Mouse (Mus musculus) kidney, embryonic 15.5 days (tissue): ENCODE results near the gene Igfbp6. TPM values are rescaled to one million over a fixed set of nuclear protein-coding genes. Genes with fewer than 3 reads are reported as not detected.
A peak's percentile ranks its signal among the peaks of the same experiment; 100 is the strongest.

Experiments
- ATAC-seq: fragments of 200-750 bp; cut with Nextera tagmentation; replicated peaks from 2 replicates; pipeline ENCODE4 v1.8.0; 2017; ENCODE audit warnings: moderate TSS enrichment; ENCODE audit not compliant: low FRiP score
- H3K27ac ChIP-seq: fragments of 300-500 bp; sonication (generic); 2 replicates; pipeline ENCODE4 v1.5.1; 2015; ENCODE audit warnings: mild to moderate bottlenecking, inconsistent platforms
- H3K27me3 ChIP-seq: fragments of 300-500 bp; sonication (generic); 2 replicates; pipeline ENCODE4 v1.6.1; 2015; ENCODE audit warnings: inconsistent platforms
- H3K36me3 ChIP-seq: fragments of 300-500 bp; sonication (generic); 2 replicates; pipeline ENCODE4 v1.6.1; 2015; ENCODE audit warnings: inconsistent platforms
- H3K4me1 ChIP-seq: fragments of 300-500 bp; sonication (generic); 2 replicates; pipeline ENCODE4 v1.6.1; 2015; ENCODE audit warnings: inconsistent platforms
- H3K4me2 ChIP-seq: fragments of 300-500 bp; sonication (generic); 2 replicates; pipeline ENCODE4 v1.6.1; 2015; ENCODE audit warnings: moderate library complexity, mild to moderate bottlenecking, inconsistent platforms
- H3K4me3 ChIP-seq: fragments of 300-500 bp; sonication (generic); replicated peaks from 2 replicates; pipeline ENCODE4 v1.5.1; 2015; ENCODE audit warnings: mild to moderate bottlenecking, inconsistent platforms
- H3K9ac ChIP-seq: fragments of 300-500 bp; sonication (generic); 2 replicates; pipeline ENCODE4 v1.6.1; 2015; ENCODE audit warnings: mild to moderate bottlenecking, inconsistent platforms
- H3K9me3 ChIP-seq: fragments of 300-500 bp; sonication (generic); replicated peaks from 2 replicates; pipeline ENCODE4 v1.6.1; 2016; ENCODE audit warnings: inconsistent platforms
- WGBS: fragments of 180-500 bp; shearing (Covaris S2); methylation state at CpG from one replicate; pipeline ENCODE4 v1.1.7; 2015; ENCODE audit warnings: mixed read lengths; 5-methylcytosine and 5-hydroxymethylcytosine counted together
- polyA plus RNA-seq: library from polyadenylated mRNA; unstranded; fragments of >200 nt; fragmentation: Nextera tagmentation; extraction: Ambion mirVana; gene quantifications from 2 replicates; pipeline ENCODE4 v1.2.1, GENCODE M21; 2015

The Igfbp6 gene
- polyA plus RNA-seq, result 31.0 and 33.6 TPM in 2 replicates

DNA sequence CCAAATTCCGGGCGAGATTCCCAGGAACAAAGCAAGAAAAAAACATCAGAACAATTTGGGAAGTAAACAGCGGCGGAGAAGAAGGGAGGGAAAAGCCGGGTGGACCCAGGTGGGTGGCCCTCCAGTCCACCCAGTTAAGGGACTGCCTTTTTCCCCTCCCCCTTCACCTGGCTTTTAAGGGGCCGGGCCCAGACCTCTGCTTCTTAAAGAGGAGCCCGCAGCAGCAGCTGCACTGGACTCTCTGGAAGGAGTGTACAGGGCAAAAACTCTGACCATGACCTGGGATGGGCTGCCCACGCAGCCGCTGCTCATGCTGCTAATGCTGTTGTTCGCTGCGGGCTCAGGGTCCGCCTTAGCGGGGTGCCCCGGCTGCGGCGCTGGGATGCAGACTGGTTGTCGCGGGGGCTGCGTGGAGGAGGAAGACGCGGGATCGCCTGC is at the start of gene Igfbp6:
TSS of gene Igfbp6 (plus strand) at position 89 of the 438 bp plus-strand sequence.
- WGBS, result 6% methylated on average over 21 of the region's 22 CpGs
- Histone ChIP-seq H3K9me3 (no peaks in the 10 kb centered on the region), H3K27me3 (peaks cover 25% of the 10 kb centered on the region), H3K4me1 (peaks cover 41% of the 10 kb centered on the region), H3K4me2 (peak within 1 kb of the TSS; percentile 59), H3K9ac (peak within 1 kb of the TSS; percentile 24; the same call in 1 of the 2 replicates), H3K4me3 (peak within 1 kb of the TSS; percentile 33), H3K36me3 (no peaks in the 10 kb centered on the region), H3K27ac (peak within 1 kb of the TSS; percentile 29)
- peak; percentile 57; the same call in 1 of the 2 replicates for ATAC-seq

DNA sequence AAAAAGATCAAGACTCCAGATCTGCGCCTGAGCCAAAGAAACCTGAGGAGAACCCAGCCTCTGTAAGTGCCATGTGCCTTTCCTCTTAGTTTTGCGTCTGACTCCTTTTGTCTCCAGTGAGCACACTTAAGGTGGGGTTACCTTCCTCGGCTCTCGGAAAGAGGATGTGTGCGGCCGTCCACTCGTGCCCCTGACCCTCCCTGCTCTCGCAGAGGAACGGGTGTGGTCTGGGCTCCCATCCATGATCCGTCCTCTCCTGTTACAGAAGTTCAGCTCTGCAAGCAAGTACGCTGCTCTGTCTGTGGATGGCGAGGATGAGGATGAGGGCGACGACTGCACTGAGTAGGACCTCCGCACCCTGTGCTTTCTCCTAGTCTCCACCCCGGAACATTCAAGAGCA is 49.2 kb upstream of the Igfbp6 start:
- Histone ChIP-seq H3K9me3 (no peaks in the 10 kb centered on the region), H3K4me1 (peaks cover 33% of the 10 kb centered on the region), H3K36me3 (peaks cover 83% of the 10 kb centered on the region), H3K27me3 (no peaks in the 10 kb centered on the region), H3K9ac (no peak overlapping the region), H3K27ac (no peak overlapping the region), H3K4me3 (no peak overlapping the region), H3K4me2 (no peak overlapping the region)
- no peak for ATAC-seq
- 80% methylated on average over 16 of the region's 16 CpGs for WGBS

DNA sequence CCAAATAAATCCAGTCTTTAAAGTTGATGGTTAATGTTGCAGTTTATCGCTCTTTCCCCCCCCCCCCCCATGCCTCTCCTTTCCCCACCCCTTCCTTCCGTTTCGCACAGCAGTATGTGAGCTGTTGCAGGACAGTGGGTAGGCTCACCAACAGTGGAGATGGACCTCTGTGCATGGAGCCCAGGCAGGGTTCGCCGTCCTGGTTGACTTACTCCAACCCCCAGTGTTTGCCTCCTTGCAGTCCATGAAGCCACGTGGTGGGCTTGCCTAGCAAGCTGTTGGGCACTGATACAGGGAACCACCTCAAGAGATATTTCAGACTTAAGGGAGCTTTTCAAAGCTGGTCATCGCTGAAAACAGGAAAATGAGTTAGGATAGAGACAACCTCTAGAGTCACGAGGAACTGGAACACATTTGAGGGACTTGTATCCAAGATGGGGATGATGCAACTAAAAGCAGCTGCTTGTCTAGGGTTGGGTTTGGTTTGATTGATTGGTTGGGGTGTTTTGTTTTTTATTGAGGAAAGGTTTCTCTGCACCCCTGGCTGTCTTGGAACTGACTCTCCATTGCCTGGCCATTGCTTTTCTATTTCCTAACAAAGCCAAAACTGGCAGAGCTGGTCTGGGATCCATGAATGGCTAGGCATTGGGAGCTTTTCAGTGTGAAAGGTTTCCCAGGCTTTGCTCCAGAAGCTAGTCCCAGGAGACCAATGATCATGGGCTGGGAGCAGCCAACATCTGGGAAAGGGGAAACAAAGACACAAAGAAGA is 46.8 kb upstream of the Igfbp6 start:
- Histone ChIP-seq H3K27ac (peak overlapping the region; percentile 49; the same call in 1 of the 2 replicates), H3K27me3 (no peaks in the 10 kb centered on the region), H3K9me3 (no peaks in the 10 kb centered on the region), H3K4me1 (peaks cover 57% of the 10 kb centered on the region), H3K4me3 (no peak overlapping the region), H3K9ac (no peak overlapping the region), H3K4me2 (no peak overlapping the region), H3K36me3 (peaks cover 60% of the 10 kb centered on the region)
- no peak for ATAC-seq
- 75% methylated on average over 8 of the region's 8 CpGs for WGBS

DNA sequence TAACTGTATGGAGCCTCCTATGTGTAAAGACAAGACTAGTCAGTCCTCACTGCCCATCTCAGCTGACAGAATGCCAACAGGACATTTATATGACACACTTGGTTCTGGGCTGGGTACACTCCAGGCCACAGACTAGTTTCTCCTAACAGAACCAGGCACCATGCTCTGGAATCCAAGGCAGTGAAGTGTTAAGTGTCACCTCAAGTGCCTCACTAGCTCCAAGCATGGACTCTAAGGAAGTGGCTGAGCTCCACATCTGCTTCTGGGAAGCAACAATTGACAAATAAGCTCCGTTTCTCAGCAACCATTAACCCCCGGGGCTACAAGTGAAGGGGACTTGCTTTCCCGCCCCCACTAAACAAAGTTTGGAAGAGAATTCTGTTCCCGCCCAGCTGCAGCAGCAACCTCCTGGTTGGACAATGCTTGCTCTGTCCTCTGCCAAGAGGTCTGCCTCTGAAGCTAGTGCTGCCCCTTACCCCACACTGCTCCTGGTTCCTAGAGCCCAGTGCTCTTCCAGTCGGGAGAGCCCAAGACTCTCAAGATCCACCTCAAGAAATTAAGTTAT is 46.1 kb upstream of the Igfbp6 start:
- Histone ChIP-seq H3K9me3 (no peaks in the 10 kb centered on the region), H3K9ac (no peak overlapping the region), H3K36me3 (peaks cover 52% of the 10 kb centered on the region), H3K4me2 (no peak overlapping the region), H3K4me3 (no peak overlapping the region), H3K27me3 (no peaks in the 10 kb centered on the region), H3K4me1 (peaks cover 64% of the 10 kb centered on the region), H3K27ac (peak overlapping the region; percentile 49)
- WGBS, result 37% methylated on average over 5 of the region's 5 CpGs
- ATAC-seq, result no peak

DNA sequence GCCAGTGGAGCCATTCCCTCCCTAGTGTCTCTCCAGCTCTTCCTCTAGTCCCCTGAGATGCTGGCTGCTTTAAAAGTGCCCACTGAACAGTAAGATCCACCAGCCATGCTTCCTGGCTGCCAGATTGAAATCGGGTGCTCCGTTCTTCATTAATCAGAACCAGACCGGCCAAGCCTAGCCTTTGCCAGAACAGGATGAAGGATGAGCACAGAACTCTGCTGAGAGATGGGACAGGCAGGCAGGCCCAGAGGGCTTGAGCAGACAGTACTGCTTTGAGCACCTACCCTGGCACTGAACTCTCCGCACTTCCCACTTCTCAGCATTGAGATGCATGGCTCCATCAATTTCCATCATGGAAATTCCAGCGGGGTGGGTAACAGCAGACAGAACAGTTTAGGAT is 44.9 kb upstream of the Igfbp6 start:
- Histone ChIP-seq H3K4me2 (peak overlapping the region; percentile 91), H3K9ac (0 out of 2 replicates have a peak overlapping the region, but pooled peaks have one; percentile 69), H3K4me3 (peak overlapping the region; percentile 66), H3K9me3 (no peaks in the 10 kb centered on the region), H3K4me1 (peaks cover 76% of the 10 kb centered on the region), H3K27ac (peak overlapping the region; percentile 97), H3K36me3 (peaks cover 40% of the 10 kb centered on the region), H3K27me3 (no peaks in the 10 kb centered on the region)
- WGBS, result 52% methylated on average over 5 of the region's 5 CpGs
- no peak for ATAC-seq

DNA sequence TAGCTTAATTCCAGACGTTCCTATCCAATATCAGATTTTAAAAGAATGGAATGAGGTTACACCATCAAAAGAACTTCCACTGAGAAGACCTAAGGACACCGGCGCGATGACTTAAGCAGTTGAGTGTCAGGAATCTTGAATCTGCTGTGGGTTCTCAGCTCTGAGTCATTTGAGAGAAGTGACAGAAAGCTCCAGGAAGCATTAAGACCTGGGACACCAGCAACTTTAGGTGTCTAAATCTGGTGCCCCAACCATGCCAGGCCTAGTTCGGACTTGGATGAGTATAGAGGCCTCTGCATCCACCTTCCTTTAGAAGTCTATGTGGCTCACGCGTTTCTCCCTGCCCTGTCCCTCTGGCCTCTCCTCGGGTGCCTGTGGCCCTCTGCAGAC is 44.4 kb upstream of the Igfbp6 start:
- Histone ChIP-seq H3K27me3 (no peaks in the 10 kb centered on the region), H3K9ac (peak overlapping the region; percentile 69), H3K4me1 (peaks cover 80% of the 10 kb centered on the region), H3K4me2 (peak overlapping the region; percentile 91), H3K9me3 (no peaks in the 10 kb centered on the region), H3K36me3 (peaks cover 35% of the 10 kb centered on the region), H3K4me3 (peak overlapping the region; percentile 66), H3K27ac (peak overlapping the region; percentile 97)
- ATAC-seq, result no peak
- WGBS, result 21% methylated on average over 8 of the region's 8 CpGs

DNA sequence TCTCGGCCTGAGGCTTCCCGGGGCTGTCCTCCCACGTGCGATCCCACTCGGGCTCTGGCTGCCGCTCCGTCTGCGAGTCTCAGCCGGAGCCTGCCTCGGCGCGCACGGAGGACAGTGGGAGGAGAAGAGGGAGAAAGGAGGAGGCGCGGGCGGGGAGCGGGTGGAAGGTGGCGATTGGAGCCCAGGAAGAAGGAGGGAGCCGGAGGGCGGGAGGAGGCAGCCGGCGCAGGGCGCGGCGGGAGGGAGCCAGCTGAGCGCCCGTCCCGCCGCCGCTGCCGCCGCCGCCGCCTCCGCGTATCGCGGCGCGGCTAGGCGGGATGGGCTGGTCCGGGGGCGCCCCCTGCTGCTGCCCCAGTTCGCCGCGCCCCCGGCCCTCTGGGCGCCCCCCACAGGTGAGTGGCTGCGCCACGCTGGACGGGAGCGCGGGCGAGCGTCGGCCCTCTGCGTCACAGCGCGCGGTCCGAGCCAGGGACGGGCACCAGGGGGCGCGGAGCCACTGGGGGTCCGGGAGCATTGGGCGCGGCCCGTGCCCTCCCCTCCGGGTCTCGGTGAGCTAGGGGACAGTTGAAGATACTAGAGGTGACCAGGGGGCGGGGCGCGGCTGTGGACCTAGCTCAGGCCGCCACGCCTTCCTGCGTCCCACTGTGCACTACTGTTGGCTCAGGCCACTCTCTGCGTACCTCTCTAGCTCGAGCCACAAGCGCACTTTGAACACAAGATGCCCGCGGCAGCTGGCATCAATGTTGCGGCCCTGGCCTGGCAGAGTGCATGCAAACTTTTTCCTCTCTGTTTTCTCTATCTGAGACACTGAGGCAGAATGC is 43.8 kb upstream of the Igfbp6 start, which contains the start of gene Tns2:
TSS of gene Tns2 (plus strand) at position 253 of the 821 bp plus-strand sequence.
- under 1% methylated on average over 62 of the region's 82 CpGs for WGBS
- peaks cover 34% of the 10 kb centered on the region for H3K36me3 ChIP-seq

DNA sequence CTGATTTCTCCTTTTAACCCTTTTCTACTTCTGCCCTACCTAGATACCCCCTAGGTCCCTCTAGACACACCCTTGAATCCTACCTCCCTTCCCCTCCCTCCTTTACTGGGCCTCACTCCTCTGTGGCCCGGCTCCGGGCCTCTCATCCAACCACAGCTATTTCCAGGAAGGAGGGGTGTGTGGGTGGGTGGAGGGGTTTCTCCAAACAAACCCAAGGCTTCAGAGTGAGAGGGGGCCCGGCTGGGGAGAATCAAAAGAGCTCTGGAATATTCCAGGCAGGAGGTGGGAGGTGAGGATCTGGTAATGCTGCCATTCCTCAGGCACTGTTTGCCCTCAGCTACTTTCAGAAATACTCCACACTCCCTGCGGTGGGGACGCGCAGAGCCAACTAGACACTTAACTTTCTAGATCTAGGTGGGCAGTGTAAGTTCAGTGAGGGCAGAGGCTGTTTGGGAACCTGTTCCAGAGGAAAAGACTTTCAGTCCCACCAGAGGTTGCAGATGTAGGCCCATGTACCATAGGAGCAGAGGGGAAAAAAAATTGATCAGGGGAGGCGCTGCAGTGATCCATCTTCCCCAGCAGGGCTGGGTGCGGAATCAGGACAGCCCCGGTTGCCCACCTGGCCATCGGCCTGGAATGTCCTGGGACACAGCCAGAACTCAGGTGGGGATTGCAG is 43.0 kb upstream of the Igfbp6 start:
- Histone ChIP-seq H3K9ac (peak overlapping the region; percentile 69), H3K36me3 (peaks cover 26% of the 10 kb centered on the region), H3K27me3 (no peaks in the 10 kb centered on the region), H3K27ac (peak overlapping the region; percentile 97), H3K4me3 (peak overlapping the region; percentile 66), H3K4me1 (peaks cover 92% of the 10 kb centered on the region), H3K9me3 (no peaks in the 10 kb centered on the region), H3K4me2 (peak overlapping the region; percentile 91)
- ATAC-seq, result 0 out of 2 replicates have a peak, but pooled peaks have one; percentile 14
- WGBS, result 17% methylated on average over 10 of the region's 10 CpGs

More for the DNA sequence above, 43.8 kb upstream of the Igfbp6 start, which contains the start of gene Tns2:
- ATAC-seq, result peak; percentile 59
- H3K9ac ChIP-seq, result peak within 1 kb of the TSS; percentile 69
- peak within 1 kb of the TSS; percentile 66 for H3K4me3 ChIP-seq
- peak within 1 kb of the TSS; percentile 97 for H3K27ac ChIP-seq
- H3K4me1 ChIP-seq, result peaks cover 85% of the 10 kb centered on the region
- no peaks in the 10 kb centered on the region for H3K27me3 ChIP-seq
- H3K9me3 ChIP-seq, result no peaks in the 10 kb centered on the region
- H3K4me2 ChIP-seq, result peak within 1 kb of the TSS; percentile 91

DNA sequence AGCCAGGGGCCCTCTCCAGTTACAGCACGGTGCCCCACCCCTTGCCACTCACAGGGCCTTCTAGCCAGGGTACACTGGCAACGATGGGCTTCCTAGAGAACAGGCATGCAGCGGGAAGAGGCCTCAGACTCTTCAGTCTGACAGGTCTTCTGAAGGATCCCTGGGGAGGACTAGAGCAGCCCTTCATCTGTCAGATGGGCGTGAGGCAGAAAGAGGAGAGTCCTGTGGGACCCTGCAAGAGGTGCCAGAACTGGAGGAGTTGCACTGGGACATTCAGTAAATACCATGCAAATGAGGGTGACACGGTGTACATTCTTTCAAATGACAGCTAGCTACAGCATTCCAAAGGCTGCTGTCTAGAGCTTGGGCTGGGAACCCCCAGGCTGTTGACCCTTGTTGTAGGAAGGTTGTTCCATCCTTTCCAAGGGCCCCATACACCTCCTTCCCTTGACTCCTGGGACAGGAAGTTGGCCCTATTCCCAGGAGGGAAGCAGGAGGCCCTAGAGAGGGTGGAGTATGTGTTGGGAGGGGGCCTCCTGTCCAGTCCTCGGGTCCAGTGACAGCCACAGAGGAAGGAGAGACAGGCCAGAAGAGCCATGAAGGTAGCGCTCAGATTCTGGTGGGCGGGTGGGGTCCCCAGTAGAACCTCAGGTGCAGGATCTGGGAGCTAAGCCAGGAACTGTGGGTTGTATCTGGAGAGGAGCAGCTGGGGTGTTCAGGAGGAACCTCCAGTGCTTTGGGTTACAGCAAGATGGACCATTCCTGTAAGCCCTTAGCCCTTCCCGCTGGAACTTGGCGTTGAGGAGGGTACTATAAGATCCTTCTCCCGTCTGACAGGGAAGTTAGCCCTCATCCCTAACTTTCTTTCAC is 42.3 kb upstream of the Igfbp6 start:
- Histone ChIP-seq H3K9me3 (no peaks in the 10 kb centered on the region), H3K36me3 (peaks cover 24% of the 10 kb centered on the region), H3K27ac (peak overlapping the region; percentile 97), H3K27me3 (no peaks in the 10 kb centered on the region), H3K9ac (peak overlapping the region; percentile 69), H3K4me1 (peaks cover 95% of the 10 kb centered on the region), H3K4me3 (peak overlapping the region; percentile 66), H3K4me2 (peak overlapping the region; percentile 91)
- 15% methylated on average over 11 of the region's 11 CpGs for WGBS
- peak; percentile 9; the same call in 1 of the 2 replicates for ATAC-seq

DNA sequence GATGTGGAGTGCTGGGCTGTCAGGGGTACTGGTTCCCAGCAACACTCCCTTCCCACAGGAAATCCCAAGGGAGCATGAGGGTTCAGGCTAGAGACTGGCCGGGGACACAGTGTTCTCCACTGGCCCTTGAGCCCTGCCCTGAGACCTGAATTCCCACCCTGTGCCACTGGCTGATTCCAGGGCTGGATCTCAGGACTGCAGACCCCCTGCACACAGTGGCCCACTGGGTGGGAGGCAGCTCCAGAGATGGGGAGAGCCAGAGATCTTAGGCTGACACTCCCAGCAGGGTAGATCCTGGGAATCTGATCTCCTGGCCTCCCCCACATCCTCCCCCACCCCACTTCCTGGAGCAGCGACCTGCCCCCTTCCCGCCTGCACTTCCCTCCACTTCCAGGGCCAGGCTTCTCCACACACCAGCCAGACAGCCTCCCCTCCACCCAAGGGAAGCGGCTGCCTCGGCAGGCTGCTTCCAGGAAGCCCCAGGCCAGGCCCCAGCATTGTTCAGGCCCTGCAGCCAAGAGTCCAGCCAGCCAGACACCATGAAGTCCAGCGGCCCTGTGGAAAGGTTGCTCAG is 41.5 kb upstream of the Igfbp6 start:
- Histone ChIP-seq H3K4me3 (peak overlapping the region; percentile 66), H3K4me2 (peak overlapping the region; percentile 91), H3K36me3 (peaks cover 24% of the 10 kb centered on the region), H3K27ac (peak overlapping the region; percentile 97), H3K27me3 (no peaks in the 10 kb centered on the region), H3K9me3 (no peaks in the 10 kb centered on the region), H3K4me1 (peaks cover 98% of the 10 kb centered on the region), H3K9ac (peak overlapping the region; percentile 59)
- ATAC-seq, result peak; percentile 35
- WGBS, result 2% methylated on average over 6 of the region's 6 CpGs
